ENCODE assay signal across 24 mouse cellular contexts in genomic region chr1:105191126-105191525, GRCm38 (mm10).
DNase-seq lines count a peak whose midpoint lies in the region; ATAC-seq and TF ChIP-seq lines count a peak whose summit lies in the region.
"Had no signal": no experiment of that assay in that cellular context is flagged by ENCODE, and none has a peak within 500 bp of the region (broad histone marks: within the 10 kb centered on the region; RNA-seq: fewer than 3 reads in every experiment).

No protein-coding gene starts in this region.

- no peak for ATAC-seq in intestine, embryonic 14.5 days (replicated peaks; ENCODE audit: low FRiP score, low TSS enrichment, low read depth)
- ATAC-seq in intestine, postnatal 0 days, result no peak
- peak; percentile 62 for ATAC-seq in common myeloid progenitor, adult 5-6 weeks (replicated peaks; ENCODE audit: low read depth, poor library complexity, severe bottlenecking)
- peak; percentile 91 for ATAC-seq in megakaryocyte progenitor cell, adult 5-6 weeks (replicated peaks; ENCODE audit: poor library complexity)
- ATAC-seq in midbrain, postnatal 0 days (ENCODE audit: low FRiP score), result no peak
- ATAC-seq: forebrain, embryonic 13.5 days; forebrain, embryonic 16.5 days; intestine, embryonic 15.5 days; Patski had no signal

- H3K4me1 ChIP-seq in intestine, embryonic 14.5 days (replicated peaks; ENCODE audit: control insufficient read depth, insufficient read depth, low read length), result no peaks in the 10 kb centered on the region
- no peaks in the 10 kb centered on the region for H3K4me1 ChIP-seq in intestine, postnatal 0 days (replicated peaks; ENCODE audit: control insufficient read depth, insufficient read depth, low read length)
- H3K4me1 ChIP-seq in midbrain, postnatal 0 days (ENCODE audit: insufficient read depth, low read length), result no peaks in the 10 kb centered on the region
- H3K4me1 ChIP-seq: forebrain, embryonic 10.5 days; forebrain, embryonic 13.5 days; hindbrain, embryonic 12.5 days; hindbrain, embryonic 15.5 days; intestine, embryonic 15.5 days had no signal

- 88% methylated on average over 3 of the region's 3 CpGs for WGBS in intestine, embryonic 14.5 days
- WGBS in intestine, postnatal 0 days, result 86% methylated on average over 3 of the region's 3 CpGs
- WGBS in midbrain, postnatal 0 days, result 93% methylated on average over 3 of the region's 3 CpGs

- H3K9me3 ChIP-seq in intestine, embryonic 14.5 days (ENCODE audit: control insufficient read depth, low read length), result no peaks in the 10 kb centered on the region
- no peaks in the 10 kb centered on the region for H3K9me3 ChIP-seq in intestine, postnatal 0 days (ENCODE audit: control insufficient read depth)
- no peaks in the 10 kb centered on the region for H3K9me3 ChIP-seq in midbrain, postnatal 0 days (ENCODE audit: low read length)
- H3K9me3 ChIP-seq: forebrain, embryonic 10.5 days; forebrain, embryonic 13.5 days; hindbrain, embryonic 12.5 days; hindbrain, embryonic 15.5 days; intestine, embryonic 15.5 days had no signal

- no peak overlapping the region for H3K9ac ChIP-seq in intestine, embryonic 14.5 days (ENCODE audit: low read length)
- no peak overlapping the region for H3K9ac ChIP-seq in intestine, postnatal 0 days (ENCODE audit: low read depth, low read length)
- H3K9ac ChIP-seq in midbrain, postnatal 0 days (replicated peaks; ENCODE audit: low read length, poor library complexity, severe bottlenecking), result no peak overlapping the region
- H3K9ac ChIP-seq: forebrain, embryonic 13.5 days; hindbrain, embryonic 12.5 days; hindbrain, embryonic 15.5 days; intestine, embryonic 15.5 days had no signal

- H3K36me3 ChIP-seq in intestine, embryonic 14.5 days (ENCODE audit: control insufficient read depth, insufficient read depth, low read length), result no peaks in the 10 kb centered on the region
- no peaks in the 10 kb centered on the region for H3K36me3 ChIP-seq in intestine, postnatal 0 days (ENCODE audit: control insufficient read depth, insufficient read depth)
- H3K36me3 ChIP-seq in midbrain, postnatal 0 days (ENCODE audit: insufficient read depth, low read length), result no peaks in the 10 kb centered on the region
- H3K36me3 ChIP-seq: forebrain, embryonic 10.5 days; hindbrain, embryonic 12.5 days; hindbrain, embryonic 15.5 days; intestine, embryonic 15.5 days had no signal

- no peaks in the 10 kb centered on the region for H3K27me3 ChIP-seq in intestine, embryonic 14.5 days (replicated peaks; ENCODE audit: control insufficient read depth, insufficient read depth, low read length)
- H3K27me3 ChIP-seq in intestine, postnatal 0 days (replicated peaks; ENCODE audit: control insufficient read depth, insufficient read depth, low read length), result no peaks in the 10 kb centered on the region
- H3K27me3 ChIP-seq in midbrain, postnatal 0 days (ENCODE audit: insufficient read depth, low read length), result no peaks in the 10 kb centered on the region
- H3K27me3 ChIP-seq: forebrain, embryonic 13.5 days; hindbrain, embryonic 12.5 days; hindbrain, embryonic 15.5 days; intestine, embryonic 15.5 days; Patski had no signal

- no peak overlapping the region for H3K4me2 ChIP-seq in intestine, embryonic 14.5 days (ENCODE audit: low read length)
- no peak overlapping the region for H3K4me2 ChIP-seq in intestine, postnatal 0 days (replicated peaks; ENCODE audit: low read depth)
- H3K4me2 ChIP-seq in midbrain, postnatal 0 days (ENCODE audit: low read depth, low read length, poor library complexity, severe bottlenecking), result no peak overlapping the region
- H3K4me2 ChIP-seq: forebrain, embryonic 13.5 days; heart, embryonic 11.5 days; hindbrain, embryonic 12.5 days; hindbrain, embryonic 15.5 days; intestine, embryonic 15.5 days had no signal

- H3K4me3 ChIP-seq in intestine, embryonic 14.5 days (ENCODE audit: low read depth, low read length), result no peak overlapping the region
- H3K4me3 ChIP-seq in intestine, postnatal 0 days (ENCODE audit: low read depth, low read length), result no peak overlapping the region
- H3K4me3 ChIP-seq in midbrain, postnatal 0 days (ENCODE audit: low read depth, low read length), result no peak overlapping the region
- H3K4me3 ChIP-seq: forebrain, embryonic 10.5 days; forebrain, embryonic 13.5 days; gastrocnemius, adult 2 months; heart, adult 2 months; hindbrain, embryonic 12.5 days; hindbrain, embryonic 15.5 days; intestine, embryonic 15.5 days had no signal

- no peak for TF ChIP-seq CTCF in intestine, postnatal 0 days (IDR thresholded peaks at IDR 0.05; ENCODE audit: low read depth)
- TF ChIP-seq CTCF in midbrain, postnatal 0 days (IDR thresholded peaks at IDR 0.05), result no peak

- DNase-seq in intestine, embryonic 14.5 days (ENCODE audit: low spot score), result peak; percentile 27
- no peak for DNase-seq in ovary, postnatal 14 days (ENCODE audit: low spot score)
- DNase-seq in midbrain, postnatal 0 days (ENCODE audit: low spot score), result no peak
- no peak for DNase-seq in Muller cell, postnatal 12 days (ENCODE audit: inconsistent ontology term)
- DNase-seq: adrenal gland, postnatal 10 days; adrenal gland, postnatal 36 days; cerebellum, adult 11 months; cerebellum, adult 2 months; cerebellum, postnatal 10 days; cerebellum, postnatal 36 days; gastrocnemius, adult 2 months; gastrocnemius, postnatal 14 days; heart, adult 2 months had no signal

- no peak overlapping the region for H3K27ac ChIP-seq in intestine, embryonic 14.5 days (ENCODE audit: low read depth)
- H3K27ac ChIP-seq in intestine, postnatal 0 days (ENCODE audit: low read depth, low read length), result no peak overlapping the region
- no peak overlapping the region for H3K27ac ChIP-seq in midbrain, postnatal 0 days (ENCODE audit: low read depth, low read length)
- H3K27ac ChIP-seq: forebrain, embryonic 10.5 days; forebrain, embryonic 13.5 days; gastrocnemius, adult 2 months; heart, adult 2 months; hindbrain, embryonic 12.5 days; hindbrain, embryonic 15.5 days; intestine, embryonic 15.5 days had no signal

Comparison
In these comparisons a context has a peak if more than half of its experiments do, and no peak if none do; other contexts are left out.
1. ATAC-seq: peak in common myeloid progenitor, adult 5-6 weeks (single experiment) and megakaryocyte progenitor cell, adult 5-6 weeks (single experiment); none in intestine, embryonic 14.5 days (single experiment), intestine, postnatal 0 days (single experiment) and midbrain, postnatal 0 days (single experiment).